Comparison of ENCODE assay signal across 16 mouse cellular contexts in the genomic region with DNA sequence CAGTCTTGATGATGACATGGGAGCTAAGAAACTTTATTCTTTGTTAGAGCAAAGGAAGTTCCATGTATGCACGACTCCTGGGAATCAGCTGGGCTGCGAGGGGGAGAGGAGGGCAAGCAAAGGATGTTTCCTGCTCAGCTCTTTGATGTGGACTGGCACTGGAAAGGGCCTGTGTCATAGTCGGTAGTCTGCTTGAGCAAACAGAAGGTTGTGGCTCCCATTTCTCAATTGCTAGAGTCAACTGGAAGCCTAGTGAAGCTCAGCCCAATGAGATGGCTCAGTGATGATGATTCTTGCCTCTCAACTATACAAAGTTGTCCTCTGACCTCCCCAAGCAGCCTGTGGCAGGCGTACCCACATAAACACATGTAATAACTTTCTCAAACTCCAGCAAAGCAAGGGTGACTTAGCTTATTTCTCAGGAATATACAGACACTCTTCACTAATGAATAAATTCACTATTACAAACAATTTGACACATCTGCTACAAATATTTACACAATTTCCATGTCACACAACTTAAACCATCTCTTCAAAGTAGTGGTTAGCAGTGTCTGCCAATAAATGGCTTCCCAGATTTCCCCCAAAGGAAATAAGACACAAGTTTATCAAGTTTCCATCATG.
"Had no signal": no experiment of that assay in that cellular context is flagged by ENCODE, and none has a peak within 500 bp of the region (broad histone marks: within the 10 kb centered on the region; RNA-seq: fewer than 3 reads in every experiment).

No protein-coding gene starts in this region.

- H3K4me2 ChIP-seq: limb, embryonic 12.5 days; midbrain, embryonic 13.5 days; neural tube, embryonic 13.5 days had no signal

- H3K4me3 ChIP-seq: limb, embryonic 12.5 days; midbrain, embryonic 13.5 days; neural tube, embryonic 13.5 days had no signal

- H3K36me3 ChIP-seq: limb, embryonic 12.5 days; midbrain, embryonic 13.5 days; neural tube, embryonic 13.5 days had no signal

- H3K4me1 ChIP-seq: limb, embryonic 12.5 days; midbrain, embryonic 13.5 days; neural tube, embryonic 13.5 days had no signal

- H3K9ac ChIP-seq: limb, embryonic 12.5 days; liver, embryonic 14.5 days; midbrain, embryonic 13.5 days; neural tube, embryonic 13.5 days had no signal

- H3K27me3 ChIP-seq: limb, embryonic 12.5 days; midbrain, embryonic 13.5 days; neural tube, embryonic 13.5 days had no signal

- H3K27ac ChIP-seq: hindbrain, postnatal 0 days; kidney, postnatal 0 days; limb, embryonic 12.5 days; liver, embryonic 14.5 days; midbrain, embryonic 13.5 days; neural tube, embryonic 13.5 days had no signal

- ATAC-seq: hindbrain, postnatal 0 days; midbrain, embryonic 13.5 days had no signal

- H3K9me3 ChIP-seq: midbrain, embryonic 13.5 days had no signal

- DNase-seq: kidney, adult 11 months; kidney, adult 9 months; kidney, postnatal 36 days; layer of hippocampus, postnatal 36 days; lung, adult 2 months; lung, postnatal 14 days; right cerebral cortex, postnatal 4 days; spleen, adult 18-20 months; thymus, adult 18-20 months; thymus, postnatal 25 days had no signal
